Mouse (Mus musculus) cerebellum, adult 2 months (tissue): Measurements from ENCODE around the gene Rrn3.

Experiments used
- CTCF ChIP-seq: fragments of 200-500 bp; IDR thresholded peaks from 2 replicates; pipeline ENCODE4 v1.5.1; 2011; ENCODE audit warnings: low read depth, mild to moderate bottlenecking, control low read depth, low read length, moderate library complexity, borderline replicate concordance; ENCODE audit not compliant: insufficient read depth
- POLR2A ChIP-seq: fragments of 200-500 bp; IDR thresholded peaks from 2 replicates; pipeline ENCODE4 v1.6.1; 2011; ENCODE audit warnings: low read length, control low read depth, borderline replicate concordance; ENCODE audit not compliant: insufficient read depth

DNA sequence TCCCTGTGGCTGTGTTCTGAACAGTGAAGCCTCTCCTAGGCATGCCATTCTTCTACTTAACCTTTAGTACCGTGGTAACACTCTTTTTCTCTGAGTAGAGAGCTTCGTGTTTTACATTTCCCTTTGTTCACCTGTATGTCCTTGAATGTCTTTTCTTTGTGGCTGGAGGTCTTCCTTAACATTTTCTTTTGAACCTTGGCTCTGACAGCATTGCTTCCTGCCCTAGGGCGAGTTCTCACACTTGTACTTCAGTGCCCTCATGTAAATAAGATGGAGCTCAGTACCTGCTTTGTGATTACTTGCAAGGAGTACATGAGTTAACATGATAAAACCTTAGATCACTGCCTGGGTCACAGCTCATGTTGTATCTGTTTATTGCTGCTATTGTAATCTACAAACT is 5.4 kb downstream of the Rrn3 start:
- TF ChIP-seq CTCF, result no peak
- TF ChIP-seq POLR2A, result no peak
